Mouse (Mus musculus) neural tube, embryonic 12.5 days (tissue): ENCODE measurements around the gene Osbpl9. TPM values are rescaled to one million over a fixed set of nuclear protein-coding genes. Genes with fewer than 3 reads are reported as not detected.

ENCODE experiments used
- ATAC-seq: fragments of 200-750 bp; cut with Nextera tagmentation; 2 replicates; pipeline ENCODE4 v1.8.0; 2017; ENCODE audit warnings: low read depth, mild to moderate bottlenecking, moderate TSS enrichment, moderate library complexity; ENCODE audit not compliant: low FRiP score
- H3K27ac ChIP-seq: fragments of 300-500 bp; sonication (generic); 2 replicates; pipeline ENCODE4 v1.5.1; 2016
- H3K27me3 ChIP-seq: fragments of 300-500 bp; sonication (generic); replicated peaks from 2 replicates; pipeline ENCODE4 v1.6.1; 2016; ENCODE audit warnings: mild to moderate bottlenecking
- H3K36me3 ChIP-seq: fragments of 300-500 bp; sonication (generic); 2 replicates; pipeline ENCODE4 v1.6.1; 2016; ENCODE audit warnings: mild to moderate bottlenecking
- H3K4me1 ChIP-seq: fragments of 300-500 bp; sonication (generic); 2 replicates; pipeline ENCODE4 v1.6.1; 2016
- H3K4me2 ChIP-seq: fragments of 300-500 bp; sonication (generic); replicated peaks from 2 replicates; pipeline ENCODE4 v1.6.1; 2016; ENCODE audit warnings: mild to moderate bottlenecking
- H3K4me3 ChIP-seq: fragments of 300-500 bp; sonication (generic); 2 replicates; pipeline ENCODE4 v1.5.1; 2016
- H3K9ac ChIP-seq: fragments of 300-500 bp; sonication (generic); 2 replicates; pipeline ENCODE4 v1.6.1; 2016; ENCODE audit warnings: mild to moderate bottlenecking
- H3K9me3 ChIP-seq: fragments of 300-500 bp; sonication (generic); 2 replicates; pipeline ENCODE4 v1.6.1; 2016; ENCODE audit warnings: mild to moderate bottlenecking
- WGBS: fragments of 180-500 bp; shearing (Covaris S2); methylation state at CpG from one replicate; pipeline ENCODE4 v1.1.7; 2016; 5-methylcytosine and 5-hydroxymethylcytosine counted together
- polyA plus RNA-seq: library from polyadenylated mRNA; unstranded; fragments of >200 nt; fragmentation: Nextera tagmentation; extraction: Ambion mirVana; gene quantifications from 2 replicates; pipeline ENCODE4 v1.2.1, GENCODE M21; 2016

The Osbpl9 gene
- polyA plus RNA-seq, 1 experiment from 2014 or later = 95.9 TPM

- no peak overlapping the region for H3K9ac ChIP-seq
- H3K9me3 ChIP-seq = no peaks in the 10 kb centered on the region
- H3K4me3 ChIP-seq = no peak overlapping the region
- H3K4me1 ChIP-seq = no peaks in the 10 kb centered on the region
- no peak for ATAC-seq
- no peak overlapping the region for H3K27ac ChIP-seq
- H3K36me3 ChIP-seq = peaks cover 38% of the 10 kb centered on the region
- 69% methylated on average over 3 of the region's 3 CpGs for whole genome bisulfite sequencing
- no peaks in the 10 kb centered on the region for H3K27me3 ChIP-seq
- H3K4me2 ChIP-seq = no peak overlapping the region
Observed at GRCm38 (mm10) chr4:109079676-109080075, 122.4 kb downstream of the Osbpl9 start.

DNA sequence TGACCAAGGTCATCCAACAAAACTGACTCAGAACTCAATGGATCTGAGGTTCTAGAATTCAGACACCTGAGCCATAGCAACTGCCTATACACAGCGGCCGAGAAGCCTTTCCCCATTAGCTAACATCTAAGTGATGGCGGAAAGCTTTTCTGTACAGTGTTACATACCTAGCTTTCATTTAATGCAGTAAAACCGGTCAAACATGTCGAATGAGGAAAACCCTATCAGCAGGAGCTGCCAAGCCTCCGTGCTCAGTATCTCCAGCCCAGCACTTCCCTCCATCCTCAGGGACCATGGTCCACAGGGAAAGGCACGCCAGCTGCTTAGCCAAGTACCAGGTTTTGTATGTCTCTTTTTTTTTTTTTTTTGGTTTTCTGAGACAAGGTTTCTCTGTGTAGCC, 123.1 kb downstream of the Osbpl9 start:
- H3K4me2 ChIP-seq = no peak overlapping the region
- H3K4me3 ChIP-seq = no peak overlapping the region
- WGBS = 92% methylated on average over 7 of the region's 7 CpGs
- peaks cover 36% of the 10 kb centered on the region for H3K36me3 ChIP-seq
- no peaks in the 10 kb centered on the region for H3K9me3 ChIP-seq
- ATAC-seq = no peak
- H3K9ac ChIP-seq = no peak overlapping the region
- no peaks in the 10 kb centered on the region for H3K27me3 ChIP-seq
- H3K27ac ChIP-seq = no peak overlapping the region
- H3K4me1 ChIP-seq = no peaks in the 10 kb centered on the region

DNA sequence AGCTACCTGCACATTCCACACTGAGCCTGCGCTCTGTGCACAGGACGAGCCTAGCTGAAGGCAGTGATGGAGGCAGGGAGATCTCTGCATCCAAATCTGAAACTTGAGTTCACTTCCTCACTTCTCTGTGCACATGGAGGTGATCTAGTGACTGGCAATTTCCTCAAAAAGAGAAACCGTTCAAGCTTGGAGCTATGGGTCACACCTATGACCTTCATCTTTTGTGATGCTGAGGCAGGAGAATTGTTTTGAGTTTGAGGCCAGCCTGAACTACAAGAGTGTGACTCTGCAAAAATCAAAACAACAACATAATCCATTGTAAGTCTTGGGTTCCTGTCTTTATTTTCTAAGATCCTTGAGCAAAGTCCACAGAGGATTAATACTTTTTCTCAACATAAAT, 128.8 kb downstream of the Osbpl9 start:
- ATAC-seq = no peak
- Histone ChIP-seq H3K4me1 (no peaks in the 10 kb centered on the region), H3K36me3 (peaks cover 41% of the 10 kb centered on the region), H3K9me3 (no peaks in the 10 kb centered on the region), H3K9ac (no peak overlapping the region), H3K4me3 (no peak overlapping the region), H3K4me2 (no peak overlapping the region), H3K27me3 (no peaks in the 10 kb centered on the region), H3K27ac (no peak overlapping the region)
- 91% methylated on average over 3 of the region's 3 CpGs for WGBS

DNA sequence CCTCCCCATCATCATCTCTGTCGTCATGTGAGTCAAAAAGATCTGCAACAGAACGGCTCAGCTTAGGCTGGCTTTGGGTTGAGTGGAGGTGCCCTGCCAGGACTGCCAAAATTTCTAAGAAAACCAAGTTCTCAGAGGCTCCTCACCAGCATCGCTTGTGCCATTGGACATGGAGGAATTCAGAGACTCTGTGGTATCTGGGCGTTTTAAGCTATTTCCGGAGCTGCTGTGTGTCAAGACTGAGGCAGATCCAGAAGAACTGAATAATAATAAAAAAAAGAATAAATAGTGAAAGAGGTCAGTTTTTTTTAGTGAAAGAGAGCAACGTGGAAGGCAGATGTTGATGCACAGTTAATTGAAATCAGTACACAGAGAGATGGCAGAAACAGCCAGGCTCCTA, 129.2 kb downstream of the Osbpl9 start:
- H3K27me3 ChIP-seq = no peaks in the 10 kb centered on the region
- H3K4me3 ChIP-seq = no peak overlapping the region
- no peak overlapping the region for H3K27ac ChIP-seq
- ATAC-seq = no peak
- no peak overlapping the region for H3K4me2 ChIP-seq
- H3K4me1 ChIP-seq = no peaks in the 10 kb centered on the region
- WGBS = 90% methylated on average over 6 of the region's 6 CpGs
- peaks cover 42% of the 10 kb centered on the region for H3K36me3 ChIP-seq
- H3K9ac ChIP-seq = no peak overlapping the region
- no peaks in the 10 kb centered on the region for H3K9me3 ChIP-seq

DNA sequence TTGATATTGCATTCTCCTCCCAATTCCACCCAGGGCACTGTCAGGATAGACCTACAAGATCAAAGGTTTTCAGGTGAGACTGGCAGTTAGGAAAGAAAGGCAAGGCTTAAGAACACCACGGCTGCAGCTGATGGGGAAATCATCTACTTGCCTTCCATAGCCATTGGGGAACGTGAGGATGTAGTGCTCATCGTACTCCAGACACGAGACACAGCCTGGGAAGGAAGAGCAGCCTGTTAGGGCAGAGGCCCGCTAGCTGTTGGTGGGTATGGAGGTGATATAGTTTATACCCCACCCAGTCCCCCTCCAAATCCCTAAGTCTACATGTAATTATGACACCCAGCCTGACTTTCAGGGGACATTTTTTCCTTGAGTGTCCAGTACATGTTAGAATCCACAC, 136.4 kb downstream of the Osbpl9 start:
- Histone ChIP-seq H3K4me1 (no peaks in the 10 kb centered on the region), H3K36me3 (peaks cover 88% of the 10 kb centered on the region), H3K27ac (no peak overlapping the region), H3K4me2 (no peak overlapping the region), H3K9ac (no peak overlapping the region), H3K4me3 (no peak overlapping the region), H3K9me3 (no peaks in the 10 kb centered on the region), H3K27me3 (no peaks in the 10 kb centered on the region)
- WGBS = 95% methylated on average over 5 of the region's 5 CpGs
- no peak for ATAC-seq

GRCm38 (mm10) chr4:109064941-109065340, 137.1 kb downstream of the Osbpl9 start:
- Histone ChIP-seq H3K9ac (no peak overlapping the region), H3K4me1 (no peaks in the 10 kb centered on the region), H3K4me2 (no peak overlapping the region), H3K9me3 (no peaks in the 10 kb centered on the region), H3K27ac (no peak overlapping the region), H3K4me3 (no peak overlapping the region), H3K36me3 (peaks cover 89% of the 10 kb centered on the region), H3K27me3 (no peaks in the 10 kb centered on the region)
- ATAC-seq = no peak
- 87% methylated on average over 6 of the region's 6 CpGs for WGBS

DNA sequence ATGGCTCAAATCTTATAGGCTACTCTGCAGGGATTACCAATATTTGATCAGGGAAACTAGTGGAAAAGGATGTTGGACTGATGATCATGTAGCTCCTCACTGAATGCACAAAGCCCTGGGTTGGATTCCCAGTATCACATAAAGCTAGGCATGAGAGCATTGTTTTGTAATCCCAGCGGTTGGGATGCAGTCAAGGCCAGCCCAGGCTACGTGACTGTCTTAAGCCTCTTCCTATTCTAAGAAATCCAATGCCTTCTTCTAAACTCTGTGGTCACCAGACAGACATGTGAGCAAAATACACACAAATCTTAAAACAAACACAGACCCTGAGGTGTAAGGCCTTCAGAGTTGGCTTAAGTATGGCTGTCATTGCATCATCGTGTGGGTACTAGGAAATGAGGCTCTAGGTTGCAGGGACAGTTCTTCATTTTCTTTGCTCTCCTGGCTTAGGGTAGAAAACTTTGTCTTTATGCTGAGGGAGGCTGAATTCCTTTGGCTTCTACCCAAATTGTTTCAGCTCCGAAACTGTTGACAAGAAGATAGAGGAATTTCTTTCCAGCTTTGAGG, 142.7 kb downstream of the Osbpl9 start:
- H3K4me2 ChIP-seq = no peak overlapping the region
- ATAC-seq = no peak
- no peak overlapping the region for H3K4me3 ChIP-seq
- H3K27ac ChIP-seq = no peak overlapping the region
- WGBS = 94% methylated on average over 4 of the region's 4 CpGs
- H3K9ac ChIP-seq = no peak overlapping the region
- no peaks in the 10 kb centered on the region for H3K9me3 ChIP-seq
- no peaks in the 10 kb centered on the region for H3K4me1 ChIP-seq
- H3K36me3 ChIP-seq = peaks cover 93% of the 10 kb centered on the region
- H3K27me3 ChIP-seq = no peaks in the 10 kb centered on the region

DNA sequence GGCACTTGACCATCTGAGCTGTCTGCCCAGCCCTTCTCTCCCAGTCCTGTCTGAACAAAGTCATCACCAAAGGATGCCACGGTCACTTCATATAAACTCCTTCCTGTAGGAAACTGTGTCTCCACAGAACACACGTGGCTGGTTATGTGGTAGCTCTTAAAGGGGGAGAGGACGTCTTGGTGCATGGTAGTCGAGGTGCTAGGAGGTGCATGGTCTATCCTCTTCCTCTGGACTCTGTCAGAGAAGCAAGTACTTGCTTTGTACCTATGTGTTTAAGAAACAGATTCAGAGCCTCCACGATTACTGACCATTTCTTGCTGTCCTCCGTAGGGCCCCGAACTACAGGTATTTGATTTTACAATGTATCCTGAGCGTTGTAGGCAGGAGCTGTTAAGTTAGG, 144.4 kb downstream of the Osbpl9 start:
- Histone ChIP-seq H3K4me1 (no peaks in the 10 kb centered on the region), H3K36me3 (peaks cover 83% of the 10 kb centered on the region), H3K4me2 (no peak overlapping the region), H3K4me3 (no peak overlapping the region), H3K9me3 (no peaks in the 10 kb centered on the region), H3K9ac (no peak overlapping the region), H3K27me3 (no peaks in the 10 kb centered on the region), H3K27ac (no peak overlapping the region)
- 95% methylated on average over 8 of the region's 8 CpGs for WGBS
- no peak for ATAC-seq

- no peaks in the 10 kb centered on the region for H3K4me1 ChIP-seq
- no peak for ATAC-seq
- 88% methylated on average over 7 of the region's 7 CpGs for WGBS
- no peak overlapping the region for H3K4me2 ChIP-seq
- H3K9me3 ChIP-seq = no peaks in the 10 kb centered on the region
- H3K27ac ChIP-seq = no peak overlapping the region
- no peak overlapping the region for H3K9ac ChIP-seq
- H3K4me3 ChIP-seq = no peak overlapping the region
- peaks cover 75% of the 10 kb centered on the region for H3K36me3 ChIP-seq
- H3K27me3 ChIP-seq = no peaks in the 10 kb centered on the region
Observed at GRCm38 (mm10) chr4:109056351-109056750, 145.7 kb downstream of the Osbpl9 start.

GRCm38 (mm10) chr4:109054003-109054402, 148.1 kb downstream of the Osbpl9 start:
- no peaks in the 10 kb centered on the region for H3K27me3 ChIP-seq
- no peaks in the 10 kb centered on the region for H3K9me3 ChIP-seq
- H3K9ac ChIP-seq = no peak overlapping the region
- 77% methylated on average over 9 of the region's 9 CpGs for WGBS
- no peak overlapping the region for H3K4me3 ChIP-seq
- no peak overlapping the region for H3K4me2 ChIP-seq
- peaks cover 75% of the 10 kb centered on the region for H3K36me3 ChIP-seq
- no peak overlapping the region for H3K27ac ChIP-seq
- no peaks in the 10 kb centered on the region for H3K4me1 ChIP-seq
- ATAC-seq = no peak

DNA sequence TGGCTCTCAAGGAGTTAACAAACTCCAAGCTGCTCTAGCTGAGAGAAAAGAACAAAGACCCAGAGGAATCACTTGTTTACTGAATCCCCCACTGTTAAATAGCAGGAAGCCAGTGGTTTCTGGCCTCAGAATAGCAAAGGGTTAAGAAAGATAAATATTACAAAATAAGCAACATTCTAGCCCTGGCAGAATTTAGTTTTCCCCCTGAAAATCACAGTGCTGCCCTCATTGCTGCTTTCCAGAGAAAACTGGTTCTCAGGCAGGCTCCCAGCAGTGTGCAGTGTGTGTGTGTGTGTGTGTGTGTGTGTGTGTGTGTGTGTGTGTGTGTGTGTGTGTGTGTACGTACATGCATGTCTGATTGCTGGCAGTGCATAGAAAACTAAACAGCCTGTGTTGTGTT, 149.8 kb downstream of the Osbpl9 start:
- H3K4me2 ChIP-seq = no peak overlapping the region
- no peak for ATAC-seq
- H3K4me3 ChIP-seq = no peak overlapping the region
- WGBS = 50% methylated on average over 1 of the region's 1 CpGs
- H3K27ac ChIP-seq = no peak overlapping the region
- no peaks in the 10 kb centered on the region for H3K9me3 ChIP-seq
- no peaks in the 10 kb centered on the region for H3K27me3 ChIP-seq
- H3K9ac ChIP-seq = no peak overlapping the region
- peaks cover 71% of the 10 kb centered on the region for H3K36me3 ChIP-seq
- H3K4me1 ChIP-seq = no peaks in the 10 kb centered on the region

GRCm38 (mm10) chr4:109048258-109048657, 153.8 kb downstream of the Osbpl9 start:
- Histone ChIP-seq H3K4me2 (no peak overlapping the region), H3K9me3 (no peaks in the 10 kb centered on the region), H3K27me3 (no peaks in the 10 kb centered on the region), H3K9ac (no peak overlapping the region), H3K36me3 (peaks cover 67% of the 10 kb centered on the region), H3K4me3 (no peak overlapping the region), H3K4me1 (no peaks in the 10 kb centered on the region), H3K27ac (no peak overlapping the region)
- ATAC-seq = no peak
- WGBS = 87% methylated on average over 4 of the region's 4 CpGs

- no peak overlapping the region for H3K9ac ChIP-seq
- no peaks in the 10 kb centered on the region for H3K9me3 ChIP-seq
- H3K27me3 ChIP-seq = no peaks in the 10 kb centered on the region
- no peaks in the 10 kb centered on the region for H3K4me1 ChIP-seq
- ATAC-seq = no peak
- no peak overlapping the region for H3K4me2 ChIP-seq
- H3K4me3 ChIP-seq = no peak overlapping the region
- WGBS = 74% methylated on average over 5 of the region's 5 CpGs
- H3K27ac ChIP-seq = no peak overlapping the region
- H3K36me3 ChIP-seq = peaks cover 80% of the 10 kb centered on the region
Observed at GRCm38 (mm10) chr4:109043756-109044155, 158.3 kb downstream of the Osbpl9 start.
